In the genomic region with DNA sequence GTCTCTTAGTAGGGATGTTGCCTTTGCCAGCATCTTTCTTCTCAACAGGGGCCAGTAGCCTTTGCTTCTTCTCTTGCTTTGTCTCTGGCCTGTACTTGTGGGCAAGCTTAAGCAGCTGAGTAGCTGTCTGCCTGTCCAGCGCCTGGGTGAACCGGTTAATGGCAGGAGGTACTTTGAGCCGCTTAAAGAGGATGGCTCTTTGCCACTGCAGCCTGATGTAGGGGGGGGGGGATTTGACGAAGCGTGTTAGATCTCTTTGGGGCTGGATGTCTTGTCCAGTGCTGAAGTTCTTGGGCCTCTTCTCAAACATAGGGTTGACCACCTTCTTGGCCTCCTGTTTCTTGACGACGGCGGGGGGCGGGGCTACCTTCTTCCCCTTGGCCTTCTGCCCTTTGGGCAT, we compare ENCODE assay signal across 17 mouse cellular contexts.
"Had no signal": no experiment of that assay in that cellular context is flagged by ENCODE, and none has a peak within 500 bp of the region (broad histone marks: within the 10 kb centered on the region; RNA-seq: fewer than 3 reads in every experiment).

No protein-coding gene starts in this region.

- H3K9ac ChIP-seq: neural tube, embryonic 12.5 days; neural tube, embryonic 13.5 days; neural tube, embryonic 15.5 days; stomach, embryonic 15.5 days had no signal

- DNase-seq: retina, postnatal 1 day; right cerebral cortex, adult 18-20 months; right cerebral cortex, postnatal 14 days; right cerebral cortex, postnatal 25 days; right cerebral cortex, postnatal 4 days; spleen, adult 18-20 months; thymus, adult 18-20 months; thymus, adult 2 months; thymus, postnatal 14 days; thymus, postnatal 25 days; thymus, postnatal 36 days; thymus, postnatal 4 days had no signal

- H3K9me3 ChIP-seq: neural tube, embryonic 12.5 days; neural tube, embryonic 13.5 days; neural tube, embryonic 15.5 days; stomach, embryonic 15.5 days had no signal

- H3K36me3 ChIP-seq: neural tube, embryonic 12.5 days; neural tube, embryonic 13.5 days; neural tube, embryonic 15.5 days; stomach, embryonic 15.5 days had no signal

- H3K4me3 ChIP-seq: neural tube, embryonic 12.5 days; neural tube, embryonic 13.5 days; neural tube, embryonic 15.5 days; stomach, embryonic 15.5 days had no signal

- H3K4me2 ChIP-seq: neural tube, embryonic 12.5 days; neural tube, embryonic 13.5 days; neural tube, embryonic 15.5 days; stomach, embryonic 15.5 days had no signal

- H3K27ac ChIP-seq: neural tube, embryonic 12.5 days; neural tube, embryonic 13.5 days; neural tube, embryonic 15.5 days; stomach, embryonic 15.5 days; stomach, postnatal 0 days had no signal

- H3K27me3 ChIP-seq: stomach, embryonic 15.5 days had no signal
